Mouse (Mus musculus): ENCODE data around the gene Pdcl3.

Gene Pdcl3

DNA sequence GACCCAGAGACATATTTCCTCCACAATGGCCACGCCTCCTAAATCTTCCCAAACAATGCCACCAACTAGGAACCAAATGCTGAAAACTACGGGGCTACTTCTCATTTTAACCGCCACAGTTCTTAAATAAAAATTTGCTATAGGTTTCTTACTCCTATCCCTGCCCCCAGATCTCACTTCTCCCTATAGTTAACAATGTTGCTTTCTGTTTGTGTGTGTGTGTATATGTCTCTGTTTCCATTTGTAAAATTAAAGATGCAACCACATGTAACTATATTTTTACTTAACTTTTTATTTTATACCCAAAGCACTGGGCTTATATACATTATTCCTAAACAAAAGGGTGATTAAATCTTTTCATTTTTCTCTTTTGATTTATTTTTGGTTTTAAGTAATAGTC, at the start of gene Pdcl3:
TSS of gene Pdcl3 (plus strand) at position 301 of the 400 bp plus-strand sequence.
- no peak for DNase-seq (ENCODE audit: low read depth)

DNA sequence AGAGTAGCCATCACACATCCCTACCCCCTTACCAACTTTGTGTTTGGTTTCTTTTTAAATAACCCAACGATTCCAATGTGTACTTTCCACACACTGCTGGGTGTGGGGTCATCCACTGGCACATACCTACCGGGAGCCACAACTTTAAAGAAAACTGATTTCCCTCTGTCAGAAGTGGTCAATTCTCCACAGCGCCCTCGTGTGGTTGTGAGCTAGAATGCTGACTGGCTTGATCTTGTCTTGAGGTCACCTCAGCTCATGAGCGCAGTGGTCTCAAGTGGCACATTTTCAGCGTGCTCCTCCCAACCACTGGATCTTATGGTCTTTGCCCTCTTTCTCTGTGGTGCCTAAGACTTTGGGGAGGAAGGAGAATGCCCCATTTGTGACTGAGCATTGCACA, 48.6 kb upstream of the Pdcl3 start:
- peak; percentile 61 for DNase-seq (ENCODE audit: low read depth)

DNA sequence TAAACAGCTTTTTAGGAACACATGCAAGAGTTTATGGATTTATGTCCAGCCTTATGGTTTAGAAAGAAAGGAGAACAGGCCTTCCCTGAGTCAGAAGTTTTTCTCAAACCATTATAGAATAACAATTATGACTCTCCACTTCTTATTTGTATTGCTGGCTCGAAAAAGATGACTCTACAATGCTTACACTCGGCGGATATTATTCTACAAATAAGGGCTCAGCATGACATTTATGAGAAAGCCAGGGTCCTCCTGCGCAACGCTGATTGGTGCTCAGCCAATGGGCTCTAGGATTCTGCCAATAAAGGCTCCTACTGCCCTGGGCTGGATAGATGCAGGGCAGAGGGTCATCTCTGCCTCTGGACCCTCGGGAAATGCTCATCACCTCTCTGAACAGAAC, 46.6 kb upstream of the Pdcl3 start, which contains the start of gene Nms:
TSS of gene Nms (plus strand) at position 301 of the 400 bp plus-strand sequence.
- DNase-seq (ENCODE audit: low read depth): no peak

DNA sequence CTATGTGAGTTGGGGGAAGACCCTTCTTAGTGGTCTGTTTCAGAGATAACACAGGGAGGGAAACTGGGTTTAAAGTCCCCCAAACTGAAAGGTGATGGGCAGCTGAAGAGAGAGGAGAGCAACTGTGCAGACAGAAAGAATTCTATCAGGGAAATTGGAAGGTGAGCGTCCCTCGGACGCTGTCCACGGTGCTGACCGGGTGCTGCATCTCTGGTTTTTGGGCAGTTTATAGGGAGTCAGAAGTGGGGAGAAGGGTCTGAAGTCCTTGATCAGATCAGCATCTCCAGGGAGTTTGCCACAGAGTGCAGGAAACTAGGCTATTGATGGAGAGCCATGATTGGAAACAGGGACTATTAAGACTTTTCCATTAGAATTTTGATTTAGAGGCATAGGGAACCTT, 45.8 kb upstream of the Pdcl3 start:
- peak; percentile 10 for DNase-seq (ENCODE audit: low read depth)

DNA sequence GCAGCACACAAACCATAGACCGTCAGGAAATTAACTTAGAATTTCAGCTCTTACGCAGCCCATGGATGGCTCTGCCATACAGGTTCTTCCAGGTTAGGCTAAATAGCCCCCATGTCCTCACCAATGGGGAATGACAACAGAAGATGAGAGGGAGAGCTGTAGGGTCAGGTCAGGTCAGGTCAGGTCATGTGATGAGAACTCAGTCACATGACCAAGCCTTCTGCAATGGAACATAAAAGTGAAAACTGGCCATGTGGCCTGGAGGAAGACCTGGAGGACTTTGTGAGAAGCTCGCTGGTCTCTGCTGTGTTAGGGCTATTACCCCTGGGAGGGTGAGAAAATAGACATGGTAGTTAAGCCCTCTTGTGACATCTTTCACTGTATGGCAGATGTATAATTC, 29.0 kb upstream of the Pdcl3 start:
- DNase-seq (ENCODE audit: low read depth): no peak

DNA sequence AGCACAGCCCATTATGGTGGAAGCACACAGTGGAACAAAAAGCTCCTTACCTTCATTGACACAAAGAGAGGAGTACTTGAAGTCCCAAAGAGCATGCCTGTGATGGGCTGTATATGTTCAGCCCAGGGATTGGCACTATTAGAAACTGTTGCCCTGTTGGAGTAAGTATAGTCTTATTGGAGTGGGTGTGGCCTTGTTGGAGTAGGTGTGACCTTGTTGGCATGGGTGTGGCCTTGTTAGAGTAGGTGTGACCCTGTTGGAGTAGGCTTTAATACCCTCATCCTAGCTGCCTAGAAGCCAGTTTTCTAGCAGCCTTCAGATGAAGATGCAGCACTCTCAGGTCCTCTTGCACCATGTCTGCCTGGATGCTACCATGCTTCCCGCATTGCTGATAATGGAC, 16.3 kb upstream of the Pdcl3 start:
- DNase-seq (ENCODE audit: low read depth): peak; percentile 28

DNA sequence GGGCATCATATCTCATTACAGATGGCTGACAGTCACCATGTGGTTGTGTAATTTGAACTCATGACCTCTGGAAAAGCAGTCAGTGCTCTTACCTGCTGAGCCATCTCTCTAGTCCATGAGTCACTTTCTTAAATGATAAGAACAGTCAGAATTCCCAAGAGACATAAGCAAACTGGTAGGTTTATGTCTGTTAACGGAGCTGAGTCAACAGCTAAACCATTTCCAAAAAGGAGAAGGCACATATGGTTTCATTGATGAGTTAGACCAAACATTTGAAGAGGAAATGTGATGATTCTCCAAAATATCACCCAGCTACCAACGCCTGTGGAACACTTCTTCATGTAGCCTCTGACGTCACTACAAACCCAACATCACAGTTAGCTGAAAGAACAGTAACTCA, 13.7 kb upstream of the Pdcl3 start:
- no peak for DNase-seq (ENCODE audit: low read depth)

DNA sequence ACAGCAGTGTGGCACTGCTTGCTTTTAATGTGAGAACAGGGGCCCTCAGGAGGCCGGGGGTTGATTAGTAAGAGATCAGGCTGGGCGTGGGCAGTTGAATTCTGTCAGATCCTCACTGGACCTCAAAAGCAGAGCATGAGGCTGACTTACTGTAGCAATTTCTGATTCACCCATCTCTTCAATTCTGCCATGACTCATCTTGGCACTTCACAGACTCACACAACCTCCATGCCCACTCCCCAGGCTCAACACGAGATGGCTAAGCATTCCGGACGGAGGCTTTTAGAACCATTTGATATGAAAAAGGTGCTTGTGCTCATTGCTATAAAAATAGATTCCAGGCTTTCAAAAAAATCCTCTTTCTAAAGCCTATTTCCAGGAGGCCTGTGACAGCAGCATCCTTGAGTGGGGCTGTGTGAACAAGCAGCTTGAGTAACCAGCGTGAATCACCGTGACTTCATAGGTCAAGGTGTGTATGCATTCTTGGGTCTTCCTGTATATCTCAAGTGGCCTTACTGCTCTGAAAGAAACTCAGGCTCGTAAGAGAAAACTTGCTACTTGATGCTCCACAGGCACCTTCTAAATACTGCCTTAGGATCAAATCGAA, 12.3 kb upstream of the Pdcl3 start:
- no peak for DNase-seq (ENCODE audit: low read depth)

DNA sequence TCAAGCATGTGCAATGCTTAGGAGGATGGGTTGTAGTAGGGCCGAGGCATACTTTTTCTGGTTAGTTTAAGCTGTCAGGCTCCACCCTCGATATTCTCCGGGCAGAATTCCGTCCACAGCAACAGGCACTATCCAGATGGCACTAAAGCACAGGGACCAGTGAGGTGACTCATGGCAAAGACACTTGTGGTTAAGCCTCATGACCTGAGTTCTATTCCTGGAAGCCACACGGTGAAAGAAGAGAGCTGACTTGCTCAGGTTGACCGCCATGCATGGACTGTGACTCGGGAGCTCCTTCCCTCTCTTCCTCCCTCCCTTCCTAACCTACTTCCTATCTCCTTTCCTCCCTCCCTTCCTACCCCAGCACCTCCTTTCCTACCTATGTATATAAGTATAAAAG, 5.5 kb upstream of the Pdcl3 start:
- no peak for DNase-seq (ENCODE audit: low read depth)

DNA sequence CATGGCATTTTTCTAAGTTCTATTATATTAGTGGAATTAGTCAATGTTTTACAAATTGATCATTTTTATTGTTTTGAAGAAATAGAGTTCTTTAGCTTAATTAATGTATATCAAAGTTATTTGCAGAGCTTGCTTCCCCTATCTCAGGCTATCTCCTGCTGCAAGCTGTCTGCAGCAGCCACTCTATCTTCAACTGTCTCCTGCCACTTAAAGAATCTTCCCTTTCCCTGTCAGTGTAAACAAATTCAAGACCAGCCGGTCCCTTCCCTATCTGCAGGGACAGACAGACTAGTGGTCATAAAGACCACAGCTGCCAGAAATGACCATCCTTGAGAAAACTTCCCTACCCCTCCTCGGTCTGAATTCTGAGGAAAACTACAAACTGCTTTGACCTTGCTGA, 1.5 kb upstream of the Pdcl3 start:
- DNase-seq (ENCODE audit: low read depth): peak; percentile 21

DNA sequence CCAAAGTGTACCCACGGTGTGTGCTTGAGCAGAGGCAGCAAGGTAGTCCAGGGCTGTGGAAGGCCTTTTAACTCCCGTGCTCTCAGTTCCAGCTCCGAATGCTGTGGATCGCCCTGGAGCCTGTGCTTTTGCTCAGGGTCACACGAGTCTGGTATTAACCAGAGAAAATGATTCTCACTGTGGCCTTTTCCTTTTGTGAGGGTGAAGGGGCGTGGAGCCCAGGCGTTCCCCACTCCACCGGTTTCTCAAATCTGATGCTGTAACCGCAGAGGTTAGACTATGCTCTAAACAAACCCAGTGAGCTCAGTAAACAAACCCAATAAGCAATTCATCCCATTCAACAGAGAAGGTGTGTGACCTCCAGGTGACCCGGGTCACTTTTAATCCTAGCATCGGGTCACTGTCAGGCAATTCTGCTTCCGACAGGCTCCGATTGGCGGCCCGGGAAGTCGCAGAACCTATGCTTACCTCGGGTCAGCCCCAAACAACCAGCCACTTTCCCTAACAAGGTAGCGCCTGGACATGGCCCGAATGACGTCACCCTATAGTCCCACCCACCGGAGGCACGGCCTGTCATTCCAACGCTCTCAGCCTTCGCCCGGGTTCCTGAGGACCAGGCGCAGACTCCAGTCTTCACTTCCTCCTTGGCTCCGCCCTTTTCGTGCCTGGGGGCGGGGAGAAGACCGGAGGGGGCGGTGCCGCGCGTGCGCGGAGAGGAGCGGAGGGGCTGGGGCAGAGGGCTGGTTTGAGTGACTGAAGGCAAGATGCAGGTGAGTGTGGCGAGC, 1.9 kb downstream of the Pdcl3 start:
- peak; percentile 98 for DNase-seq (ENCODE audit: low read depth)

DNA sequence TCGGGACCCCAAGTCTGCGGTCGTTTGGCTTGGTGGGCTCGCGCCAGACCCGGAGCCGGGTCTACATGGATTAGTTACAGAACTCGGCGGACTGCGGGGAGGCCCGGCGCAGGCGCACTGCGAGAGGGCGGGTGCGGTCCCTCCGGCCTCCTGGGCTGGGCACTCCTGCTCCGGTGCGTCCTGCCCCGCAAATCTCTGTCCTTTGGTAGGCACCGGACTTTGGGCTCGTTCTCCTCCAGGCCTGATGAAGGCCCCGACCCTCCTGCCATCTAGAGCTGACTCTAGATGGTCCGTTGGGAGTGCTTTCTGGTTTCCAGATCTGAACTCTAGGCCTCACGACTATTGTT, 2.4 kb downstream of the Pdcl3 start:
- no peak for DNase-seq (ENCODE audit: low read depth)

DNA sequence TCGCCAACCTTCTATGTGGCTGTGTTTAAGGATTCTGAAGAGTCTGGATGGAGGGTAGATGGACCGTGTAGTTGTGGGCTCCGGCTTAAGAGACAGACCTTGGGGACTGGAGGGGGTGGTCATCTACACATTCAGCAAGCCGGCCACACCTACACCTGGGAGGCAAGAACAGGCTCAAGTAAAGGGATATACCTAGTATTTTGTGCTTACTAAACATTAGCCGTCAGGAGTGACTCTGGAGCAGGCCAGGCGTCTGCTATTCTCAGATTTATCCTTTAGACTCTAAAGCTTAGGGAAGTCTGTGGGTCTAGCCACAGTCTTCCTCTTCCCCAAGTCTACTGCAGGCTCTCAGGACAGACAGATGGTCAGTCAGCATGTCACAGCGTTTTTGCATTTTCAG, 2.9 kb downstream of the Pdcl3 start:
- DNase-seq (ENCODE audit: low read depth): peak; percentile 23

DNA sequence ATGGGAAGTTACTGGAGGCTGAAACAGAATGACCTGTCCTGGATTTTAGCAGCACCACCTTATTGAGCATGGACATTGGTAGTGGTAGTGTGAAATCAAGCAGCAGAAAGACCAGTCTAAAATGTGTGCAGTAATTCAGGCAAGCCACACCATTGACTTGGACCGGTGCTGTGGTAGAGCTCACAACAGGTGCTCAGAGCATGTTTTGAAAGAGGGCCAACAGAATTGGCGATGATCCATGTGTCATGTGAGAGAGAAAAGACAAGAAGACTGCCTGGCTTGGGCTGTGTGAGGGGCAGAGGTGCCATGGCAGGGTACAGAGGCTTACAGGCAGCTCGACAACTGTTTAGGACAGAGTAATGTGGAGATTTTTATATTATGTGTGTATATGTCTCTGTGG, 7.0 kb downstream of the Pdcl3 start:
- no peak for DNase-seq (ENCODE audit: low read depth)

DNA sequence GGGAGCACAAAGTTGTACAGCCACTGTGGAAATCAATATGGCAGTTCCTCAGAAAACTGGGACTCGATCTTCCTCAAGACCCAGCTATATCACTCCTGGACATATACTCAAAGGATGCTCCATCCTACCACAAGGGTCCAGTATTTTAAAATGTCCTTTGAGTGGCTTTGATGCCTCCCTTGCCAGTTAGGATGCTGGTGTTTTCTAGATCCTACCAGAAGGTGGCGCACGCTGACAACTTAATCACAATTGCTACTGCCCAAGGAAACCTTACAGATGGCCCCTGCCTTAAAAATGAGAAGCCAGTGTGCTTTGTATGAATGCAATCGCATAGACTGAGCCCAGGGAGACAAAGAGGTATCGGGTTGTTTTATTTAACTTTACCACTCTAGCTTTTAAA, 15.7 kb downstream of the Pdcl3 start:
- DNase-seq (ENCODE audit: low read depth): peak; percentile 79

DNA sequence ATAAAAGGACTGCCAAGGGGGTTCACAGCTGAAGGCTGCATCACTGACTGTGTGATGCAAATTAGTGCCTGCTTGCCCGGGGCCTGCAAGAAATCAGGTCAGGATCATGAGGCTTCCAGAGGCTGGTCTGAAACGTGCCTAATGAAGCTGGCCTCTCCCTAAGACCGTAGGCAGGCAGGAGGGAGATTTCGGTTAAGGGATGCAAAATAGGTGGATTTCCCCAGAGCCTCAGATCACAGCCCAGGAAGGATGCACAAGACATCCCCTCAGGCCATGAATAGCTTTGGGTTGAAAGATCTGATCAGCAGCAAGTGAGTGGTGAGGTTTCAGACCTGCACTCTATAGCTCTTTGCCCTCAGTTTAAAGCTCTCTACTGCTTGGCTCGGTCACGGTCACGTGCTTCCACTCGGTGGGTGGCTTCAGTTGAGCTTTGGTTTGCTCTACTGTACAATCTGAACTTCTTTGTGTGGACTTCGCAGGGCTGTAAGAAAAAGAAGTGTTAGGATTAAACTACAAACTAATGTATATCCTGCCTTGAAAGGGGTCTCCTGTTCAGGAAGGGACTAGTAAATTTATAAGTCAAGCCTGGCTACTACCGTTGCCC, 20.4 kb downstream of the Pdcl3 start:
- no peak for DNase-seq (ENCODE audit: low read depth)

DNA sequence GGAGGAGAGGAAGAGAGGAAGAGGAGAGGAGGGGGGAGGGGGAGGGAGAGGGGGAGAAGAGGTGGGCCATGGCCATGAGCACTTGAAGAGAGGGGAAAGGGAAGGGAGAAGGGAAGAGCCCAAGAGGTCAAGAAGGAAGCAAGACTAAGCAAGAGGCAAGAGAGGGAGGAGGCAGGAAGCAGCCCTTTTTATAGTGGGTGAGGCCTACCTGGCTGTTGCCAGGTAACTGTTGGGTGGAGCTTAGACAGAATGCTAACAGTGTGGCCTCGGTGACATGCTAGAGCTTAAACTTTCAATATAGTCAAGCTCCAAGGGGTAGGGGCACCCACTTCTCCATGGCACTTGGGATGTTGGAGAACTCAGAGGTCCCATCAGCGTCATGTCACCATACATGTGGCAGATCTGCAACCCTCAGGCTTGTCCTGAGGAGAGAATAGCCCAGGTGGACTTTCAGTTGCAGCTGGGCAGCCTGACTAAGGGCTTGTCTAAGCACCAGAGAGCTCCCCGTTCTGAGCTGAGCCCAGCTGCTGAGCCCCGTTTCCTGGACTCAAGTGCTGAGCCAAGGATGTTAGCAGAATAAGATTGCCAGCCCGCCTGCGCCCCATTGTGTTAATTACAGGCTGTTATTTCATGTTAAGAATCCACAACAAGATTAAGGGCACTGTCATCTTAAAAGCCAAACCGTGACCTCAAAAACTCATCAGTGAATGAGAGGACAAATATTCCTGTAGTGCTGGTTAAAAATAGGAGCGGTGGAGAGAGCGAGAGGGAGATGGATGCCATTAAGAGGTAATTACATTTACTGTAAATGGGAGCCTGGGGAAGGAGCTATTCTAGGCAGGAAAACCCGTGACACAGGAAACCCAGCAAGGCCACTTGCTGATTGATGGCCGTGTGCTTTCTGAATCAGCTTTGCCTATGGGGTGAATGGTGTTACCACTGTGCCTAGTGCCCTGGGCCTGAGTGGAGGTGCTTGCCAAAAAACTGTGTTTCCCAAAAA, 21.7 kb downstream of the Pdcl3 start:
- peak; percentile 24 for DNase-seq (ENCODE audit: low read depth)

DNA sequence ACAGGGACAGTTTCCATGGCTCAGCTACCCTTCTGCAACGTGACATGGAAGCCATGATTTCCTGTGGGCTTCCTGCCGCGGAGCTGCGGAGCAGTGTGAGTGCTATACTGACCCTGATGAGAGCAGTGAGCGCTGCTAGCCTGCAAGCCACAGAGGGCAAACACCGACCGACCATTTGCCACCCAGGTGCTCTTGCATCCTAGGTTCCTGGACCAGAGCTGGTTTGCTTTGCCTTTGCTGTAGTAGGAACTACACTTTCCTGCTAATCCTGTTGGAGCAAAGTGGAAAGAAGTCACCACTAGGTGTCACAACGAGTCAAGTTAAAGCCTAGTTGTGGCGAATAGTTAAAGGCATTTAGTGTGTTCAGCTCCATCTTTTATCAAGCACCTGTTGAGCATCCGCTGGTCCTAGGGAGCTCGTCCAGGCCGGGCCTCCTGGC, 25.2 kb downstream of the Pdcl3 start:
- DNase-seq (ENCODE audit: low read depth): peak; percentile 76

DNA sequence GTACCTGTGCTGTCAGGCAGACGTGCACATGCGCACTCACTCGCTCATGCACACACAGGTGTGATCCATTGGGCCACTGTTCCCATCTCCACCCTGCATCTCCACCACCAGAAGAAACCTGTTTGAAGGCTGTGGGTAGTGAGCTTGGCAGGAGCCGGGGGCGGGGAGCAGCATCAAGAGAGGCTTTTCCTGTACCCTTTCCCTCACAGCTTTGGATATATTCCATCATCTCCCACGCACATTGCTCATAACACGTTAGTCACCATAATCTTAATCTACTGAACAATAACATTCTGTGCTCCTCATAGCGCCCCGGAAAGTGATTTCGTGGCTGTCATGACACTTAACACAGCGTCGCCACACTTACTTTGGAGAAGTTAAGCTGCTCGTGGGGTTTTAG, 27.2 kb downstream of the Pdcl3 start:
- no peak for DNase-seq (ENCODE audit: low read depth)

DNA sequence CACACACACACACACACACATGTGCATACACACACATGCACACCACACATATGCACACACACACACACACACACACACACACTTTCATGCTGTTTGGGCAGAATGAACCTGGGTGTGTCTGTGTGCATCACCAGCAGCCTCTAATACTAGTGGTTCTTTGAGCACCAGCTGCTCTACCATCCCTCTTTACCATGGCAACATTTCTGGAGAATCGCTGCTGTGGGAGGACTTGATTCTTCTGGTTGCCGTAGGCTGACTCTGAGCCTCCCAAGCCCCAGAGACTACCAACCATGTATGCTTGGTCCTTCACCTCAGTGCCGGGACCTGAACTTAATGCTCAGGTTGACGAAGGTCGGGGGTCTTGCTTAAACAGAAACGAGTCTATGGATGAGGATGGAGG, 28.4 kb downstream of the Pdcl3 start:
- DNase-seq (ENCODE audit: low read depth): no peak

DNA sequence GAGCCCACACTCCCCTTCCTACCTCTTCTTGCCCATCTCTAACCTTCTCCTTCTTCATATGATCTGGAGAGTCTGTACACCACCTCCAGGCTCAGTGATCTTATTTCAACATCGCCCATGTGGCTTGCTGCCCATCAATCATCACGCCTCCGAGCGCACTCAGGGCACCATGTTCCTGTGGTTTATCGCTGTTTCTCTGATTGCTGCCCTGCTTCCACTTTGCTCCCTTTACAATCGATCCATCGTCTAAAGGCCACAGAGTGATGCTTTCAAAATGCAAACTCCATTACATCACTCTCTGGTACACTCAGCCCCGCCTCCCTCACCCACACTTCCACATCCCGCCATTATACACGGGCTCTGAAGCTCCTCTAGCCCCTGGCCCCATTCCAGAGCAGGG, 30.1 kb downstream of the Pdcl3 start:
- DNase-seq (ENCODE audit: low read depth): no peak

DNA sequence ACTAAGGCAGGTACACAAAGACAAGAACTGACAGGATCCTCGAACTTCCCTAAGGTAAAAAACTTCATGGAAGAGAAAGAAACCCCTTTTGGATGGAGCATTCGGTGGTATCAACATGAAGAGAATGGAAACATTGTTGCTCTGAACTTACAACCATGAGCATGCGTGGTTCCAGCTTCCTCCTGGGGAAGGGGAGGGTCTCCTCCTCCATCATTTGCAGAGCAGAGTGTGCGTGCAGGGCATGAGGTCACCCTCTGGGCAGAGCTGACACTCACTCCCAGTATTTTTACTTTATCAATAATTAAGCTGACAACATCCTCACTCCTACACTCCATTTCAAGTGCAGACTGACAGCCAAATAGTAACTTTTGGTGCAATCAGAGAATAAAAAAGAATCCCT, 32.5 kb downstream of the Pdcl3 start:
- no peak for DNase-seq (ENCODE audit: low read depth)

Measured in 416B (cell line).